Mouse (Mus musculus) neural tube, embryonic 14.5 days (tissue): ENCODE data around the gene Hace1. TPM values are rescaled to one million over a fixed set of nuclear protein-coding genes. Genes with fewer than 3 reads are reported as not detected.

ENCODE experiments used
- ATAC-seq: fragments of 200-750 bp; cut with Nextera tagmentation; 2 replicates; pipeline ENCODE4 v1.8.0; 2017; ENCODE audit warnings: low read depth, mild to moderate bottlenecking, moderate TSS enrichment, moderate library complexity
- H3K27ac ChIP-seq: fragments of 300-500 bp; sonication (generic); 2 replicates; pipeline ENCODE4 v1.5.1; 2014; ENCODE audit warnings: low read depth, mild to moderate bottlenecking, control low read depth, low read length, moderate library complexity, mixed read lengths
- H3K27me3 ChIP-seq: fragments of 300-500 bp; sonication (generic); 2 replicates; pipeline ENCODE4 v1.6.1; 2014; ENCODE audit warnings: low read length; ENCODE audit not compliant: control insufficient read depth, insufficient read depth
- H3K36me3 ChIP-seq: fragments of 300-500 bp; sonication (generic); 2 replicates; pipeline ENCODE4 v1.6.1; 2014; ENCODE audit warnings: low read length, mixed read lengths; ENCODE audit not compliant: control insufficient read depth, insufficient read depth
- H3K4me1 ChIP-seq: fragments of 300-500 bp; sonication (generic); 2 replicates; pipeline ENCODE4 v1.6.1; 2014; ENCODE audit warnings: low read length; ENCODE audit not compliant: control insufficient read depth, insufficient read depth
- H3K4me2 ChIP-seq: fragments of 300-500 bp; sonication (generic); 2 replicates; pipeline ENCODE4 v1.6.1; 2014; ENCODE audit warnings: mild to moderate bottlenecking, low read depth, low read length, control low read depth
- H3K4me3 ChIP-seq: fragments of 300-500 bp; sonication (generic); 2 replicates; pipeline ENCODE4 v1.5.1; 2014; ENCODE audit warnings: low read depth, low read length, control low read depth, mixed read lengths
- H3K9ac ChIP-seq: fragments of 300-500 bp; sonication (generic); replicated peaks from 2 replicates; pipeline ENCODE4 v1.6.1; 2014; ENCODE audit warnings: low read depth, mild to moderate bottlenecking, control low read depth, low read length, mixed read lengths
- H3K9me3 ChIP-seq: fragments of 300-500 bp; sonication (generic); 2 replicates; pipeline ENCODE4 v1.6.1; 2016; ENCODE audit warnings: low read length; ENCODE audit not compliant: control insufficient read depth
- WGBS: fragments of 180-500 bp; shearing (Covaris S2); extraction: QIAGEN DNeasy Blood & Tissue Kit; methylation state at CpG from one replicate; pipeline ENCODE4 v1.1.7; 2014; 5-methylcytosine and 5-hydroxymethylcytosine counted together
- polyA plus RNA-seq: library from polyadenylated mRNA; unstranded; fragments of >200 nt; fragmentation: Nextera tagmentation; extraction: Ambion mirVana; gene quantifications from 2 replicates; pipeline ENCODE4 v1.2.1, GENCODE M21; 2014

The Hace1 gene
- polyA plus RNA-seq, 1 experiment from 2014 or later: 15.1 TPM

DNA sequence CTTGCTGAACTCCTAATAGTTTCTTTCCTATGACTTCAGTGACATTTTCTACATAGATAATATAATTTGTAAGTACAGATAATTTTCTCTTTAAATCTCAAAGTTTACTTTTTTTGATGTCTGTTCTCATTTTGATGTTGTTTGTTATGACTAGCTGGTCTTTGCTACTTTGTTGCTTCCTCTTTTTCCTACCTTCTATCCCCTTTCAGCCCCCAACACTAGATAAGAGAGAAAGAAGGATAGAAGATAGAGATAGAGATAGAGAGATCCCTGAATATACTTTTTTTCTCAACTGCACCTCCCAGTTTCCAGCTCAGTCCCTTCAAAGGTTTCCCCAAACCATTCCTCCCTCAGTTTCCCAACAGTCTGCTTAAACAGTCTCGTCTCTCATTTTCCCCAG, 33.1 kb downstream of the Hace1 start:
- no peaks in the 10 kb centered on the region for H3K9me3 ChIP-seq
- H3K27ac ChIP-seq: no peak overlapping the region
- ATAC-seq: no peak
- no peak overlapping the region for H3K9ac ChIP-seq
- H3K27me3 ChIP-seq: no peaks in the 10 kb centered on the region
- H3K4me3 ChIP-seq: no peak overlapping the region
- no peaks in the 10 kb centered on the region for H3K4me1 ChIP-seq
- H3K36me3 ChIP-seq: no peaks in the 10 kb centered on the region
- WGBS: 84% methylated on average over 1 of the region's 1 CpGs
- no peak overlapping the region for H3K4me2 ChIP-seq

DNA sequence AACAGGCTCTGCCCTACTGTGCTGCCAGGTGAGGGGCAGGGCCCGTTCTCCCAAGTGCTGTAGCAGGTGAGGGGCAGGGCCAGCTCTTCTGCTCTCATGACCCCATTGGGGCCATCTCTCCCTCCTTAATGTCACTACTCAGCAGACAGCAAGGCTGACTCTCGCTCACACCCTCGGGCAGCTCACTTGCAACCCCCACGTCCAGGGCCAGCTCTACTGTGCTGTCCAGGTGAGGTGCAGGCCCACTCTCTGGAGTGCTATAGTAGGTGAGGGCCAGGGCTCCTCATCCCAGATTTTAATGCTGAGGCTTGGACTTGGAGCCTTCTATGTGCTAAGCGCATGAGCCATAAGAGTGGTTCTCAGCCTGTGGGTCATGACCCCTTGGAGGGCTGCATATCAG, 38.4 kb downstream of the Hace1 start:
- Histone ChIP-seq H3K4me1 (no peaks in the 10 kb centered on the region), H3K9ac (no peak overlapping the region), H3K36me3 (no peaks in the 10 kb centered on the region), H3K4me2 (no peak overlapping the region), H3K9me3 (no peaks in the 10 kb centered on the region), H3K27me3 (no peaks in the 10 kb centered on the region), H3K27ac (no peak overlapping the region), H3K4me3 (no peak overlapping the region)
- WGBS: 99% methylated on average over 5 of the region's 5 CpGs
- no peak for ATAC-seq

DNA sequence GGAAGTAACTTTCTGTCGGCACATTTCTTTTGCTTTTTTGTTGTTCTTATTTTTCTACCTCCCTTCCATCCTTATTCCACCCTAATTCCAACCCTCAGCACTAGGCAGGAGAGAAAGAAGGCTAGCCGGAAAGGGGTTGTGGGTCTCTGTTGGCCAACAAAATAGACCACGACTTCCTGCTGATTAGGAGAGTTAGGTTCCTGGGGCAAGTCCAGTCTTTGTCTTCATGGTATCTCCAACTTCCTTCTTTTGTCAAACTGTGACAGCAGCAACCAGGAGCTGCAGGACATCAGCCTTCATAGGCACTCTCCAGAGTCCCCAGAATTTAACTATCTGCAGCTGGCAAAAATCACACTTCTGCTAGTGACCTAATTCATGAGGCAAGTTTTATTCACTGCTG, 41.4 kb downstream of the Hace1 start:
- 86% methylated on average over 3 of the region's 3 CpGs for WGBS
- Histone ChIP-seq H3K4me3 (no peak overlapping the region), H3K36me3 (no peaks in the 10 kb centered on the region), H3K27me3 (no peaks in the 10 kb centered on the region), H3K4me1 (no peaks in the 10 kb centered on the region), H3K9me3 (no peaks in the 10 kb centered on the region), H3K9ac (no peak overlapping the region), H3K27ac (no peak overlapping the region), H3K4me2 (no peak overlapping the region)
- ATAC-seq: no peak

DNA sequence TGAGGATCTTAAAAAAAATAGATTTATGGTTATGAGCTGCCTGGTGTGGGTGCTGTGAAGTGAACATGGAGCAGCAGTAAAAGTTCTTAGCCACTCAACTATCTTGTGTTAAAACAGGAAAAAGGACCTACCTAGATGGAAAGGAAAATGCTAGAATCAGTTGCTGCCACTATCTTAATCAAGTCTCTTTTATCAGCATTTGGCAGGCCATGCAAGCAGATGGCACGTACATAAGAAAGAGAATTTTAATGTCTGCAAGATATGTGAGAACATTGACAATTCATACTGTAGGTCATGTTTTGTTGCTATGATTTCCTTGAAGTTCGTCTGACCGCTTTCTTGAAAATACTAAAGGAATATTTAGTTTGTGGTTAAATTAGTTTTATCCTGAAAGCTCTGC, 54.4 kb downstream of the Hace1 start:
- H3K4me1 ChIP-seq: no peaks in the 10 kb centered on the region
- WGBS: 91% methylated on average over 3 of the region's 3 CpGs
- H3K9me3 ChIP-seq: no peaks in the 10 kb centered on the region
- H3K36me3 ChIP-seq: no peaks in the 10 kb centered on the region
- H3K4me3 ChIP-seq: no peak overlapping the region
- no peak overlapping the region for H3K27ac ChIP-seq
- H3K4me2 ChIP-seq: no peak overlapping the region
- H3K9ac ChIP-seq: no peak overlapping the region
- no peaks in the 10 kb centered on the region for H3K27me3 ChIP-seq
- no peak for ATAC-seq

DNA sequence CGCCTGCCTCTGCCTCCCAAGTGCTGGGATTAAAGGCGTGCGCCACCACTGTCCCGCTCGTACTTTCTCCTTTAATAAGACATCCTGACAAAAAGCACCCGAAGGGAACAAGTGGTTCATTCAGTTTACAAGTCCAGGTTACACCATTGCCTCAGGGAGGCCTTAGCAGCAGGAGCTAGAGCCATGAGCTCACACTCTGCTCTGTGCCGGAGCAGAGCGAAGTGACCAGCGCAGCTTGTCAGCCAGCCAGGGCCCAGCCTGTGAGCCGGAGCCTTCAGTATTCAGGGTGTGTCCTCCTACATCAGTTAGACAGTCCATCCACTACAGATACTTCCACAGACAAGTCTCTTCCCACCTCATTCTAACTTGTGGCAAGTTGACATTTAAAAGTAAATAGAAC, 55.0 kb downstream of the Hace1 start:
- no peak overlapping the region for H3K9ac ChIP-seq
- H3K36me3 ChIP-seq: no peaks in the 10 kb centered on the region
- H3K27me3 ChIP-seq: no peaks in the 10 kb centered on the region
- no peak overlapping the region for H3K4me2 ChIP-seq
- no peak for ATAC-seq
- H3K4me1 ChIP-seq: no peaks in the 10 kb centered on the region
- 95% methylated on average over 10 of the region's 10 CpGs for WGBS
- H3K9me3 ChIP-seq: no peaks in the 10 kb centered on the region
- H3K4me3 ChIP-seq: no peak overlapping the region
- no peak overlapping the region for H3K27ac ChIP-seq

DNA sequence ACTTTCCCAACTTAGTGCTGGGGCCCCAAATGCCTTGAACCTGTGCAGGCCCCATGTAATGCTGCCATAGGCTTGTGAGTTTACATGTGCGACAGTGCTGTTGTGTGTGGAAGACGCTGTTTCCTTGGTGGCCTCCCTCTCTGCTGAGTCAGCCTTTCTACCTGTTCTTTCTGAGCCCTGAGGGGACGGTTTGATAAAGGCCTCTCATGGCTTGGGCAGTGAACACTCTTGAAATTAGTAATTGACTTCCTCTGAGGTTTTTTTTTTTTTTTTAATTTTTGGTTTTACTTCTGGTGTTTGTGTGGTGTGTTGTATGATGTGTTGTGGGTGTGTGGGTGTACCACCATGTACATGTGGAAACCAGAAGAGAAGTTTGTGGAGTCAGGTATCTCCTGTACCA, 57.6 kb downstream of the Hace1 start:
- H3K4me2 ChIP-seq: no peak overlapping the region
- H3K9ac ChIP-seq: no peak overlapping the region
- H3K36me3 ChIP-seq: no peaks in the 10 kb centered on the region
- H3K4me1 ChIP-seq: no peaks in the 10 kb centered on the region
- H3K4me3 ChIP-seq: no peak overlapping the region
- ATAC-seq: no peak
- 90% methylated on average over 3 of the region's 3 CpGs for WGBS
- no peak overlapping the region for H3K27ac ChIP-seq
- H3K27me3 ChIP-seq: no peaks in the 10 kb centered on the region
- H3K9me3 ChIP-seq: no peaks in the 10 kb centered on the region

DNA sequence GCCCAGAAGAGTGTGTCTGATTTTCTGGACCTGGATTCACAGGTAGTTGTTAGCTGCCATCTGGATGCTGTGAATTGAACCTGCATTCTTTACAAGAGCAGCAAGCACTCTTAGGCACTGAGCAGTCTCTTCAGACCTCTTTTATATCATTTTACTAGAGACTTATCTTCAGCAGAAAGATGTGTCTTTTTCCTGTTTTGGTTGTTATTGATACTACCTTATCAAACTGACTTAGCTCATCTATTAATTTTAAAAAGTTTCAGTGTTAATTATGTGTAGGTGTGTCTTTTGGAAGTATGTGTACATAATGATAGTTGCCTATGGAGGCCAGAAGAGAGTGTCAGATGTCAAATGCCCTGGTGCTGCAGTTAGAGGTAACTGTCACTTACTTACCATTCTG, 62.1 kb downstream of the Hace1 start:
- H3K4me1 ChIP-seq: no peaks in the 10 kb centered on the region
- no peak for ATAC-seq
- no peak overlapping the region for H3K27ac ChIP-seq
- H3K4me2 ChIP-seq: no peak overlapping the region
- H3K9me3 ChIP-seq: no peaks in the 10 kb centered on the region
- H3K9ac ChIP-seq: no peak overlapping the region
- H3K36me3 ChIP-seq: no peaks in the 10 kb centered on the region
- no peaks in the 10 kb centered on the region for H3K27me3 ChIP-seq
- no peak overlapping the region for H3K4me3 ChIP-seq

DNA sequence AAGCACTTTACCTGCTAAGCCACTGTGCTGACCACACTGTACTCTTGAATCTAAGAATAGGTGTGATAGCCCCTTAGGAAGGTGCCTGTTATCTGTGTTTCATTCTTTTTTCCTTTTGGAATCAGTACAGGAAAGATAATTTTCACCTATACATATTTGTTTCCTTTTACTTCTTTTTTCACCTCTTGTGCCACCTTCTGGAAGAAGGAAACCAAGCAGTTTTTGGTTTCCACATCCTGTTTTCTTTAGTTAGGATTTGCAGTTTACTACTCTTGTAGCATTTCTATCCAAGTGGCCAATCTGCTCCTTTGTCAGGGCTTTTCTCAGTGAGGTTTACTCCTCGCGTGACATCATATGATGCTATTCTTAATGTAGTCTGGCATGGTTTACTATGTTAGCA, 76.4 kb downstream of the Hace1 start:
- H3K27me3 ChIP-seq: no peaks in the 10 kb centered on the region
- H3K4me3 ChIP-seq: no peak overlapping the region
- no peaks in the 10 kb centered on the region for H3K4me1 ChIP-seq
- ATAC-seq: no peak
- no peak overlapping the region for H3K9ac ChIP-seq
- no peaks in the 10 kb centered on the region for H3K9me3 ChIP-seq
- 94% methylated on average over 2 of the region's 2 CpGs for WGBS
- no peak overlapping the region for H3K4me2 ChIP-seq
- H3K36me3 ChIP-seq: no peaks in the 10 kb centered on the region
- no peak overlapping the region for H3K27ac ChIP-seq

DNA sequence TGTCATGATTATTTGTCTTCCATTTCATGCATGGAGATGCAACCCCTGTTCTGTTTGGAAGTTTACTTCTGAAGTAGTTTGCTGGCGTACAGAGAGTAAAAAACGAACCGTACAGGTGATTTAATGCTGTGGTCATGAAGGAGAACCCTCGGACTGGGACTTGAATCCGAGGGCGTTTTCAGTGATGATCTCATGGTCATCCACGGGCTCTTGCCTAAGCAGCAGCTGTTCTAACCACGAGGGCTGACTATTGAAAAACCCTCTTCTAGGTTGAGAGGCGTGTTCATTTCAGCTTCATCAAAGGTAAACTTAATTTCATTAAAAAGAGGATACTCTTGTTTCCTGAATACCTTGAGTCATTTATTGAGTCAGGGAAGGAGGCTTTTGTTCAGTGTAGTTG, 84.4 kb downstream of the Hace1 start:
- no peak overlapping the region for H3K4me2 ChIP-seq
- ATAC-seq: no peak
- H3K9ac ChIP-seq: no peak overlapping the region
- H3K9me3 ChIP-seq: no peaks in the 10 kb centered on the region; the same call in 1 of the 2 replicates
- H3K27ac ChIP-seq: no peak overlapping the region
- 92% methylated on average over 9 of the region's 9 CpGs for WGBS
- H3K4me3 ChIP-seq: no peak overlapping the region
- H3K36me3 ChIP-seq: no peaks in the 10 kb centered on the region
- H3K4me1 ChIP-seq: no peaks in the 10 kb centered on the region
- no peaks in the 10 kb centered on the region for H3K27me3 ChIP-seq

DNA sequence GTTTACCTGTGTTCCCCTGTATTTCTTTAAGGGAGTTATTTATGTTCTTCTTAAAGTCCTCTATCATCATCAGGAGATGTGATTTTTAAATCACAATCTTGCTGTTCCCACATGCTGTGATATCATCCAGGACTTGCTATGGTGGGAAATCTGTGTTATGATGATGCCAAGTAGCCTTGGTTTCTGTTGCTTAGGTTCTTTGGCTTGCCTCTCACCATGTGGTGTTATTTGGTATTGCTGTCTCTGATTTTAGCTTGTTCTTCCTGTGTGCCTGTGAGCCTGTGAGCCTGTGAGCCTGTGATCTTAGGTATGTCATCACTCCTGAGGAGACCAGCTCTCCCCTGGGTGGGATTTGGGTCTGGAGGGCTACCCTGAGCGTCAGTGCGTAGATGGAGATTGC, 90.6 kb downstream of the Hace1 start:
- no peak overlapping the region for H3K9ac ChIP-seq
- H3K4me1 ChIP-seq: no peaks in the 10 kb centered on the region
- no peaks in the 10 kb centered on the region for H3K27me3 ChIP-seq
- H3K36me3 ChIP-seq: 0 out of 2 replicates have a peak, but pooled peaks cover 5% of the 10 kb centered on the region
- no peak overlapping the region for H3K4me2 ChIP-seq
- WGBS: 90% methylated on average over 2 of the region's 2 CpGs
- no peak overlapping the region for H3K4me3 ChIP-seq
- no peaks in the 10 kb centered on the region; the same call in 1 of the 2 replicates for H3K9me3 ChIP-seq
- H3K27ac ChIP-seq: no peak overlapping the region
- ATAC-seq: no peak
